Mouse (Mus musculus) retina, postnatal 7 days (tissue): ENCODE data around the gene Cd5.

Experiments
- DNase-seq: peaks from one replicate; pipeline ENCODE4 v3.0.0-alpha.2; 2012; ENCODE audit warnings: low read depth, low spot score

The Cd5 gene

GRCm38 (mm10) chr19:10671854-10672417 lies 66.9 kb downstream of the Cd5 start:
- DNase-seq, result no peak

- DNase-seq, result no peak
These were observed 67.5 kb downstream of the Cd5 start for GRCm38 (mm10) chr19:10671319-10671718.
